Mouse (Mus musculus) heart, adult 8-10 months (tissue): Measurements from ENCODE around the gene Srxn1. TPM values are rescaled to one million over a fixed set of nuclear protein-coding genes. Genes with fewer than 3 reads are reported as not detected.

Experiments used
- DNase-seq: peaks from one replicate; pipeline ENCODE4 v3.0.0; 2022; ENCODE audit warnings: low spot score
- total RNA-seq, 4 experiments: library from RNA; stranded (reverse); gene quantifications; 2 replicates each; pipeline ENCODE4 v1.2.4; 2022

Gene Srxn1
- total RNA-seq, 4 experiments from 2014 or later, result 19.5 to 33.1 (median 28.9) TPM

GRCm38 (mm10) chr2:152156471-152156870 is 51.2 kb downstream of the Srxn1 start:
- DNase-seq, result no peak

GRCm38 (mm10) chr2:152159487-152159886 is 54.2 kb downstream of the Srxn1 start:
- no peak for DNase-seq

Other genes starting within 250 kb of the Srxn1 start
- under 1 TPM in 3 of 4 experiments, not detected in 1; 0.14 to 0.22 (median 0.16) TPM for gene Angpt4, start 194.3 kb upstream of the Srxn1 start, total RNA-seq
- gene Fam110a, start 125.3 kb upstream of the Srxn1 start, total RNA-seq, result 1 to 10 TPM; 2.8 to 5.0 (median 4.3) TPM
- gene Slc52a3, start 109.0 kb upstream of the Srxn1 start, total RNA-seq, result 1 to 10 TPM; 1.2 to 4.2 (median 2.3) TPM
- not detected for gene Scrt2, start 24.0 kb upstream of the Srxn1 start, total RNA-seq
- 10 to 100 TPM; 21.1 to 47.5 (median 28.5) TPM for gene Tcf15, start 38.0 kb downstream of the Srxn1 start, total RNA-seq
- gene Csnk2a1, start 121.3 kb downstream of the Srxn1 start, total RNA-seq, result 100 to 1,000 TPM in 2 of 4 experiments, 10 to 100 TPM in 2; 92.9 to 115 (median 101) TPM
- gene Tbc1d20, start 188.3 kb downstream of the Srxn1 start, total RNA-seq, result 10 to 100 TPM; 37.1 to 41.9 (median 37.5) TPM
- gene Rbck1, start 227.1 kb downstream of the Srxn1 start, total RNA-seq, result 10 to 100 TPM; 36.1 to 51.7 (median 47.6) TPM
- gene Trib3, start 238.5 kb downstream of the Srxn1 start, total RNA-seq, result 1 to 10 TPM; 3.3 to 4.2 (median 4.1) TPM